Mouse (Mus musculus) c-Kit-positive CD71-negative TER-119-negative erythroid progenitor cells, embryonic 14.5 days (primary cell): ENCODE measurements around the gene Nbea.

Experiments
- DNase-seq: peaks from one replicate; pipeline ENCODE4 v3.0.0-alpha.2; 2013; ENCODE audit warnings: low read depth

The Nbea gene

GRCm38 (mm10) chr3:55828481-55829256 lies 354.8 kb downstream of the Nbea start:
- peak; percentile 31 for DNase-seq

DNA sequence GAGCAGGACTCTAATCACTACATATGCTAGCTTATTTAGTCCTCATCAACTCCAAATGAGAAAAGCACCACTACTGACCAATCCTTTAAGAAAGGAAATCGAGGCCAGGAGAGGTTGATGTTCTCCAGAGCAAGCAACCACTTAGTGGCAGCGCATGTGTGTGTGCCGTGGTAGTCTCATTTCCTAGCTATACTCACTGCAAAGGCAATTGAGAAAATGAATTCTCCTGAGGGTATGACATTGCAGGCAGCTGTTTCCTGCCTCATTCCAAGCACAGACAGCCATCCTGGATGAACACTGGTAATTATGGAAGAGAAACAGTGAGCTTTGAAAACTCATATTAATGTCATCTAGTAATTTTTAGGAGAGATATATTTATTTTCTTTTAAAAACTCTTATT lies 358.6 kb downstream of the Nbea start:
- no peak for DNase-seq

DNA sequence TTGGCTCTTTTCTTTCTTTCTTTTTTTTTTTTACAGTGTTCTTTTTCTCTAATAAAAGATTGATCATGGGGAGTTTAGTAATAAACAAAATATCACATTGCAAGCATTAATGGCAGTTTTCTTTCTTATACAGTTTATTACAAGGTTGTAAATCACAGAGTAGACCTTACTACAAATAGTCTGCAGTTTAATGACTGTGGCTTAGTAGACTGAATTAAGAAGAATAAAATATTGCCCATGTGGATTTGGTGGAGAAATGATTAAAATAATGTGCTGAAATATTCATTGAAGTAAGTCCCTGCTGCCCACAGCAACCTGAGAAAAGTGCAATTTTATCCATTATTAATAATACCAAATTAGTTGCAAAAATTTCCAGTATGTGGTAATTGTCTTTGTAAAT lies 363.9 kb downstream of the Nbea start:
- no peak for DNase-seq

DNA sequence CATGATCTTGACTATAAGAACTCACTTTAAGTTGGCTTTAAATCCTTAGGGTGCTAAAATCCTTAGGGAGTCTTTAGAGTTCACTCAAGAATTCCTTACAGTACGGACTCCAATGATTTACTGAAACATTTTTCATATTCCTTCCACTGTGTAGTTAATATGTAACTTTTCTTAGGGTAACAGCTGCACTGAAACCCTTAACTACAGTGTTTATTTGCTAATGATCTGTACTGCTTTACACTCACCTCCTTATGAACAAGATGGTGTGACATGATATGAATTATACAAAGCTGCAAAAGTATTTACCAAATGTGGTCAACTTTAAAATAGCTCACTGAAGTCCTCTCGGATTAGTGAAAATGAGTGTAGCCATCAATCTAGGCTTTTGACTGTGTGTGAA lies 365.4 kb downstream of the Nbea start:
- DNase-seq, result no peak

GRCm38 (mm10) chr3:55816638-55817375 lies 366.7 kb downstream of the Nbea start:
- no peak for DNase-seq

DNA sequence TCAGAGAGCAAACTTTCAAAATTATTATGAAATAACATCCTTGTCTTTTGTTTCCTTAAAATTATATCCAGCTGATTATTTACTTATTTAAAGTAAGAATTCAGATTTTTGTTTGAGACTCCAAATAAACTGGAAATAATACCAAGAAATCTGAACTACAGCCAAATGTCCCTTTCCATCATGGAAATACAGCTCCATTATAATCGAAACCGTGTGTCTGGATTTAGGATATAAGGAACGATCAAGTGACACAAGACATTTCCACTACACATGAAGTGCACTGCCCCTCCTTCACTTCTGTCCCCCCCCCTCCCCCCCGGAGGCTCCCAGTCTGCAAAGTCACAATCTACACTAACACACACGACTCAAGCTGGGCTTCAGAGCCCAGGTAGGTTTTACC lies 367.4 kb downstream of the Nbea start:
- no peak for DNase-seq

GRCm38 (mm10) chr3:55814993-55815625 lies 368.4 kb downstream of the Nbea start:
- DNase-seq, result no peak

- no peak for DNase-seq
Observed at GRCm38 (mm10) chr3:55794768-55795167, 388.7 kb downstream of the Nbea start.

- DNase-seq, result no peak
Observed at GRCm38 (mm10) chr3:55793842-55794575, 389.5 kb downstream of the Nbea start.

- no peak for DNase-seq
Observed at GRCm38 (mm10) chr3:55792251-55792650, 391.2 kb downstream of the Nbea start.

DNA sequence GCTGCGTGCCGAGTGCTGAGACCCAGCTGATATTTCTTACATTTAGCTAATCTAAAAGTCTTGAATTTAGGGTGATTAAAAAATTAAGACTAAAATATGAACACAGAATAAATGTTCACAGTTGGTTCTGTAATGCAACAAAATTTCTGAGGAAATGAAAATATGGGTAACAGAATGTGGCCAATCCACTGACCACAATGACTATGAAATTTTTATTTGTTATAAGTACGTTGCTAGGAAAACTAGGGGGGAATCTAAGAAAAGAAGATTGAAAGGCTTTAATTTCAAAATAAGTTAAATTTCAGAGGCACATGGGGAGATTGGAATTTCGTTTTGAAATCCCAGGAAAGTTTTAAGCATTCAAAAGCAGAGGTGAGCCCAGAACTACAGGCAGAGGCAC lies 392.9 kb downstream of the Nbea start:
- DNase-seq, result no peak

DNA sequence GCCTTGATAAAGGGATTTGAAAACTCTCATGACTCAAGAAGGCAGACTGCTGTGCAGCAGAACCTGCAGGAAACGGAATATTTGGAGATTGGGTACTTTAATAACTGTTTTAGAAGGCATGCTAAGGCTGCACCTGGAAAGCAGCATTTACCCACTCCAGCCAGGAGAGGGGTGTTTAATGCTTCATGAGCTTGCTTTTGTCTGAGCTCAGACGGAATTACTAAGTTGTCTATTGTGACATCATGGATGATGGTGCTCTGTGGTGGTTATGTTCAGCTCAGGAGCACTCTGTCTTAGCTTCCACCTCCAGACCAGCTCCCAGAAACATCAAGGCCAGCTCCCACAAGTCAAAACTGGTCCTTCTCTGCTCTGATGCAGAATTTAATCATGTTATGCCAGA lies 393.6 kb downstream of the Nbea start:
- DNase-seq, result no peak

DNA sequence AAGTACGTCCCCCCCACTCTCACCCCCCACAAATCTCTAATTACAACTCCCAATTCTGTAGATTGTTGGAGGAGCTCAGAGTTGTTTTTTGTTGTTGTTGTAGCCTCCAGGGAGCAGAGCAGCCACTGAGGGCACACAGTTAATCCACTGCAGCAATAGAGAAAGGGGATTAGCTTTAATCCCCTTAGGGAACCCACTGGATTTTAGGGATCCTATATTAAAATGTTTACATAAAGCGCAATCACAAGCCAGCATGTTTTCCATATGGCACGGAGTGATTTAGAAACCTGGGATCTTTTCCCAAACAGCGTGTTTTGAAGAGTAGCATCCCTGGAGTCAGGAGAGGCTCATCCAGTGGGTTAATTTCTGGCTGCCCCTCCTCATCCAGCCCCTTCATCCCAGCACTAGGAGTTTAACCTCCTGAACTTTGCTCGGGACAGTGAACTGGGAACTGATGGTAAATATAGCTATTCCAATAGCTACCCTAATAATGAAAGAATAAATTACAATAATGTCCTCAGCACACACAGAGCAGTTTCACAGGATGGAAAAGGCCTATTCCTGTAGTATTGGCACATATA lies 394.8 kb downstream of the Nbea start:
- DNase-seq, result no peak

GRCm38 (mm10) chr3:55788214-55788586 lies 395.3 kb downstream of the Nbea start:
- no peak for DNase-seq

GRCm38 (mm10) chr3:55787487-55788213 lies 395.9 kb downstream of the Nbea start:
- no peak for DNase-seq

DNA sequence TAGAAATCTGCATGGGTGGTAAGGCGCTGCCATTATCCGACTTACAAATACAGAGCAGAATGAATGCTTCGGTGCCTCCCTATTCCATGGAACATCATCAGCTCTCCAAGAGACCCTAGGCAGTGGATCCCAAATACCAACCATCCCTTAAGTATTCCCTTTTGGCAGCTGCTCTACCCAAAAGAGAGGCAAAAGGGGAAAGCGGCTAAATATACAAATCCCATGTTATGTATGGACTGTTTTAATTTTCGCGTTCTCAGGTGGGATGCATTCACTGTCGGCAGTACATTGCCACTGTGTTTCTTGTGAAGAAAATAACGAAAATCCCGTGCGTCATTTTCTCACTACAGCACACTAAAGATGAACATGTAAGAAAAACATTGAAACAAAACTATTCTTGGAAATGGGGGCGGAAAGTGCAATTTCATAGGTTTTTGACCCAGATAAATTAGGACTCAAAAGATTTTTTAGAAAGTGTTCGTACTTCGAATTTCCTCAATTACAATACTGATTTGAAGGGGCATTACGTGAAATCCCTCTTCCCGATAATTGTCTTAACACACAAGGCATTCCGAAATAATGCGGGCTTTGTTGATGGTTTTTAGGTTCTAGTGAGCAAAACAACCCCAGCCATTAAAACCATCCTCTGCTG lies 396.5 kb downstream of the Nbea start:
- DNase-seq, result no peak

DNA sequence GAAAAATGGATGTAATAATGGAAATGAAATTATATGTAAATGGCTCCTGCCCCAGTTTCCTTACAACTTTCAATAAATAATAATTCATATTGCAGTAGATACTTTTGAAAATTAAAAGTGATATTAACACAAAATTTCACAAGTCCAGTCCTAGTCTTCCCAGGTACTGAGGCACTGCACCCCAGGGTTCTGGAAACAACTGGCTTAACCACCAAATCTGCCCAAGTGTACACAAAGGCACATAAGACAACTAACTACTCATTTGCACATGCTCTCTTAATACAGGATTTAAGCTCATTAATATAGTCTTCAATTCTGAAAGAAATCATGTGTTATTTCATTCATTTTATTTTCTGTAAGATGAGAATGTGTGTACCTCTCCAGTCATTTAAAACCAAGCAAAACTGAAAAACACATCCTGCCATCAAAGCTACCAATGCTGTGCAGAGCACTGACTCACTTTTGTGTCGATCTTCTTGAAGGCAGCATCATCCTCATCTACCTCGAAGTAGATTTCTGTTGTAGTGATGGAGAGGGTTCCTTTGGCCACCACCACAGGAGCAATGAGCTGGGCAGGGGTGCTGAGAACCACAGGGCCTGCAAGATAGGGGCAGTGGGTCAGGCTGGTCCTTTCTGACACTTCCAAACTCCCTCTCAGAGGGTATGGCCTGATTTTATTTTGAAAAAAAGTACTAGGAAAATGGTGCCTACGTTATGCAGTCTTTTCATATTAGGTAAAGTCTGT lies 397.3 kb downstream of the Nbea start:
- no peak for DNase-seq

GRCm38 (mm10) chr3:55785266-55785980 lies 398.1 kb downstream of the Nbea start:
- no peak for DNase-seq

GRCm38 (mm10) chr3:55784101-55784500 lies 399.4 kb downstream of the Nbea start:
- no peak for DNase-seq
